ENCODE assay signal across 29 mouse cellular contexts in the genomic region with DNA sequence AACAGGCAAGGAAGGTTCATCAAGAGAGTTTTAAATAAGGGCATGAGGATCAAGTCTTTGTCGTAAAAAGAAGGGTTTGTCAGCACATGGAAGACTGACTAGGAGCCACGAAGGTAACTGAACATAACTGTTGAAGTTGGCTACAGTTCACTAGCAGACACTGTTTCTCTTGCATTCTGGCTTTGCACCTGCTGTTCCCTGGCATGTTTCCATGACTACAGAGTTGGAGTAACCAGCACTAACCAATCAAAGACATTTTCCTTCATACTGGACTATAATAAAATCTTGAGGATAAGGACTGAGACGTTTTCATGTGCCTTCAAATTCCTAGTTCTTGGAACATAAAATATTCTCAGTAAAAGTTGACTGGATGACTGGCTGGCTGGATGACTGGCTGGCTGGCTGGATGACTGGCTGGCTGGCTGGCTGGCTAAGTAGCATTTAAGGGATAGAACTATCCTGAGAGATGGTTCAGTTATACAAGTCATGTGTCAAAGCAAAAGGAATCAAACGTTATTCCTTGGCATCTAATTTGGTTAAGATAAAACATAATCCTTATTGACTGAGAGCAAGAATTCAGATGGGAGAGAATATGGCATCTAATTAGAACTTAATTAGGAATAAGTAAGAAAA. TPM values are rescaled to one million over a fixed set of nuclear protein-coding genes. Genes with fewer than 3 reads are reported as not detected.
A peak's percentile ranks its signal among the peaks of the same experiment; 100 is the strongest.
DNase-seq lines count a peak whose midpoint lies in the region; ATAC-seq and TF ChIP-seq lines count a peak whose summit lies in the region.
"Had no signal": no experiment of that assay in that cellular context is flagged by ENCODE, and none has a peak within 500 bp of the region (broad histone marks: within the 10 kb centered on the region; RNA-seq: fewer than 3 reads in every experiment).

No protein-coding gene starts in this region.

- peak; percentile 75; the same call in 1 of the 2 replicates for ATAC-seq in forebrain, embryonic 14.5 days
- no peak for ATAC-seq in forebrain, embryonic 11.5 days (replicated peaks; ENCODE audit: low FRiP score)
- no peak for ATAC-seq in midbrain, embryonic 14.5 days (ENCODE audit: low FRiP score, low TSS enrichment)
- ATAC-seq in midbrain, embryonic 16.5 days = no peak
- ATAC-seq in forebrain, postnatal 0 days = peak; percentile 80
- ATAC-seq: activated CD4-positive, CD25-positive, alpha-beta regulatory T cell, adult 4 months; intestine, embryonic 16.5 days had no signal

- no peaks in the 10 kb centered on the region for H3K9me3 ChIP-seq in forebrain, embryonic 14.5 days (replicated peaks; ENCODE audit: control insufficient read depth, low read length)
- no peaks in the 10 kb centered on the region for H3K9me3 ChIP-seq in forebrain, embryonic 11.5 days (ENCODE audit: control insufficient read depth, low read length)
- no peaks in the 10 kb centered on the region for H3K9me3 ChIP-seq in midbrain, embryonic 14.5 days (ENCODE audit: control insufficient read depth, low read length)
- no peaks in the 10 kb centered on the region for H3K9me3 ChIP-seq in midbrain, embryonic 16.5 days (replicated peaks; ENCODE audit: control insufficient read depth, low read length, poor library complexity, severe bottlenecking)
- H3K9me3 ChIP-seq in forebrain, postnatal 0 days (ENCODE audit: low read length) = no peaks in the 10 kb centered on the region
- H3K9me3 ChIP-seq: heart, embryonic 15.5 days; hindbrain, embryonic 12.5 days; limb, embryonic 12.5 days; liver, embryonic 15.5 days; neural tube, embryonic 13.5 days had no signal

- WGBS in forebrain, embryonic 14.5 days = 61% methylated on average over 4 of the region's 4 CpGs
- WGBS in forebrain, embryonic 11.5 days = 78% methylated on average over 4 of the region's 4 CpGs
- WGBS in midbrain, embryonic 14.5 days = 63% methylated on average over 4 of the region's 4 CpGs
- 56% methylated on average over 4 of the region's 4 CpGs for WGBS in midbrain, embryonic 16.5 days
- 36% methylated on average over 4 of the region's 4 CpGs for WGBS in forebrain, postnatal 0 days

- no peaks in the 10 kb centered on the region for H3K36me3 ChIP-seq in forebrain, embryonic 14.5 days (ENCODE audit: control insufficient read depth, insufficient read depth, low read length)
- no peaks in the 10 kb centered on the region for H3K36me3 ChIP-seq in forebrain, embryonic 11.5 days (ENCODE audit: control insufficient read depth, insufficient read depth, low read length)
- H3K36me3 ChIP-seq in midbrain, embryonic 14.5 days (ENCODE audit: control insufficient read depth, insufficient read depth, low read length) = no peaks in the 10 kb centered on the region
- H3K36me3 ChIP-seq in midbrain, embryonic 16.5 days (ENCODE audit: control insufficient read depth, insufficient read depth, low read length) = no peaks in the 10 kb centered on the region
- H3K36me3 ChIP-seq in forebrain, postnatal 0 days (ENCODE audit: insufficient read depth) = no peaks in the 10 kb centered on the region
- H3K36me3 ChIP-seq: heart, embryonic 15.5 days; hindbrain, embryonic 12.5 days; limb, embryonic 12.5 days; liver, embryonic 15.5 days; neural tube, embryonic 13.5 days had no signal

- no peak overlapping the region for H3K27ac ChIP-seq in forebrain, embryonic 14.5 days (ENCODE audit: low read depth, low read length)
- H3K27ac ChIP-seq in forebrain, embryonic 11.5 days (ENCODE audit: low read depth, low read length) = no peak overlapping the region
- H3K27ac ChIP-seq in midbrain, embryonic 14.5 days (replicated peaks; ENCODE audit: low read depth, low read length) = no peak overlapping the region
- H3K27ac ChIP-seq in midbrain, embryonic 16.5 days (ENCODE audit: low read length) = no peak overlapping the region
- no peak overlapping the region for H3K27ac ChIP-seq in forebrain, postnatal 0 days (ENCODE audit: low read depth, low read length)
- H3K27ac ChIP-seq: heart, embryonic 15.5 days; hindbrain, embryonic 12.5 days; kidney, postnatal 0 days; limb, embryonic 12.5 days; liver, embryonic 15.5 days; neural tube, embryonic 13.5 days; stomach, postnatal 0 days had no signal

- H3K9ac ChIP-seq in forebrain, embryonic 14.5 days (ENCODE audit: low read length) = no peak overlapping the region
- no peak overlapping the region for H3K9ac ChIP-seq in forebrain, embryonic 11.5 days (ENCODE audit: low read length)
- H3K9ac ChIP-seq in midbrain, embryonic 14.5 days (replicated peaks; ENCODE audit: low read length) = no peak overlapping the region
- H3K9ac ChIP-seq in midbrain, embryonic 16.5 days (ENCODE audit: low read depth, low read length) = no peak overlapping the region
- no peak overlapping the region for H3K9ac ChIP-seq in forebrain, postnatal 0 days
- H3K9ac ChIP-seq: heart, embryonic 15.5 days; hindbrain, embryonic 12.5 days; limb, embryonic 12.5 days; liver, embryonic 15.5 days; lung, embryonic 14.5 days; neural tube, embryonic 13.5 days had no signal

- H3K4me3 ChIP-seq in forebrain, embryonic 14.5 days (ENCODE audit: low read depth, low read length) = no peak overlapping the region
- no peak overlapping the region for H3K4me3 ChIP-seq in forebrain, embryonic 11.5 days (ENCODE audit: low read depth, low read length)
- no peak overlapping the region for H3K4me3 ChIP-seq in midbrain, embryonic 14.5 days (replicated peaks; ENCODE audit: low read depth, low read length)
- H3K4me3 ChIP-seq in midbrain, embryonic 16.5 days (ENCODE audit: low read depth, low read length) = no peak overlapping the region
- H3K4me3 ChIP-seq in forebrain, postnatal 0 days (ENCODE audit: low read depth, low read length) = no peak overlapping the region
- H3K4me3 ChIP-seq: erythroblast, embryonic 14.5 days; heart, embryonic 15.5 days; hindbrain, embryonic 12.5 days; limb, embryonic 12.5 days; liver, embryonic 15.5 days; neural tube, embryonic 13.5 days had no signal

- H3K4me1 ChIP-seq in forebrain, embryonic 14.5 days (ENCODE audit: control insufficient read depth, insufficient read depth, low read length) = no peaks in the 10 kb centered on the region
- H3K4me1 ChIP-seq in forebrain, embryonic 11.5 days (replicated peaks; ENCODE audit: control insufficient read depth, insufficient read depth, low read length) = no peaks in the 10 kb centered on the region
- H3K4me1 ChIP-seq in midbrain, embryonic 14.5 days (ENCODE audit: control insufficient read depth, insufficient read depth, low read length) = no peaks in the 10 kb centered on the region
- H3K4me1 ChIP-seq in midbrain, embryonic 16.5 days (ENCODE audit: control insufficient read depth, insufficient read depth, low read length) = no peaks in the 10 kb centered on the region
- no peaks in the 10 kb centered on the region for H3K4me1 ChIP-seq in forebrain, postnatal 0 days (ENCODE audit: insufficient read depth)
- H3K4me1 ChIP-seq: heart, embryonic 15.5 days; hindbrain, embryonic 12.5 days; liver, embryonic 15.5 days; neural tube, embryonic 13.5 days had no signal

- DNase-seq in forebrain, embryonic 14.5 days (ENCODE audit: low spot score) = peak; percentile 63
- no peak for DNase-seq in forebrain, embryonic 11.5 days (ENCODE audit: low spot score)
- DNase-seq in midbrain, embryonic 14.5 days = peak; percentile 7
- DNase-seq in brain, embryonic 14.5 days (ENCODE audit: low read depth) = peak; percentile 64
- peak; percentile 70 for DNase-seq in forebrain, postnatal 0 days
- DNase-seq in spleen, postnatal 10 days (ENCODE audit: low spot score in 2 of 2) = no peak
- DNase-seq: adrenal gland, adult 2 months; B cell, adult 2 months; gastrocnemius, postnatal 14 days; kidney, adult 8-10 months; kidney, postnatal 4 days; lung, embryonic 14.5 days; lung, postnatal 14 days; right cerebral cortex, postnatal 14 days; thymus, adult 18-20 months; thymus, postnatal 25 days had no signal

- H3K27me3 ChIP-seq in forebrain, embryonic 14.5 days (replicated peaks; ENCODE audit: control insufficient read depth, insufficient read depth, low read length) = no peaks in the 10 kb centered on the region
- no peaks in the 10 kb centered on the region for H3K27me3 ChIP-seq in forebrain, embryonic 11.5 days (ENCODE audit: control insufficient read depth, insufficient read depth, low read length)
- H3K27me3 ChIP-seq in midbrain, embryonic 14.5 days (ENCODE audit: control insufficient read depth, insufficient read depth, low read length) = no peaks in the 10 kb centered on the region
- no peaks in the 10 kb centered on the region for H3K27me3 ChIP-seq in midbrain, embryonic 16.5 days (ENCODE audit: control insufficient read depth, insufficient read depth, low read depth, low read length)
- no peaks in the 10 kb centered on the region for H3K27me3 ChIP-seq in forebrain, postnatal 0 days (ENCODE audit: insufficient read depth, low read length)
- H3K27me3 ChIP-seq: heart, embryonic 15.5 days; hindbrain, embryonic 12.5 days; liver, embryonic 15.5 days; neural tube, embryonic 13.5 days had no signal

- TF ChIP-seq CTCF in brain, embryonic 14.5 days (IDR thresholded peaks at IDR 0.05; ENCODE audit: borderline replicate concordance, extremely low read depth, insufficient read depth, insufficient read length) = no peak
- no peak for TF ChIP-seq CTCF in forebrain, postnatal 0 days (IDR thresholded peaks at IDR 0.05; ENCODE audit: low read depth)

- TF ChIP-seq POLR2A in brain, embryonic 14.5 days (IDR thresholded peaks at IDR 0.05; ENCODE audit: borderline replicate concordance, extremely low read depth, insufficient read depth, insufficient read length, poor library complexity, severe bottlenecking) = no peak

- no peak overlapping the region for H3K4me2 ChIP-seq in forebrain, embryonic 14.5 days (ENCODE audit: low read length)
- H3K4me2 ChIP-seq in forebrain, embryonic 11.5 days (ENCODE audit: low read depth, low read length, severe bottlenecking) = no peak overlapping the region
- no peak overlapping the region for H3K4me2 ChIP-seq in midbrain, embryonic 14.5 days (ENCODE audit: low read length)
- no peak overlapping the region for H3K4me2 ChIP-seq in midbrain, embryonic 16.5 days (ENCODE audit: low read length)
- H3K4me2 ChIP-seq in forebrain, postnatal 0 days (ENCODE audit: low read depth) = no peak overlapping the region
- H3K4me2 ChIP-seq: heart, embryonic 15.5 days; hindbrain, embryonic 12.5 days; limb, embryonic 12.5 days; liver, embryonic 15.5 days; lung, embryonic 14.5 days; neural tube, embryonic 13.5 days had no signal

RNA-seq across cellular contexts. Expression of a gene that starts 26.4 kb away (rescaled TPM):
- 1.1 and 2.3 TPM in 2 replicates for polyA plus RNA-seq in forebrain, embryonic 14.5 days (2014; fragmentation: Nextera tagmentation; extraction: Ambion mirVana)
- polyA plus RNA-seq in forebrain, embryonic 11.5 days (2014; fragmentation: Nextera tagmentation; extraction: Ambion mirVana) = 0.88 and 0.97 TPM in 2 replicates
- polyA plus RNA-seq in midbrain, embryonic 14.5 days (2014; fragmentation: Nextera tagmentation; extraction: Ambion mirVana) = 0.62 and 1.00 TPM in 2 replicates
- 0.98 and 1.0 TPM in 2 replicates for polyA plus RNA-seq in midbrain, embryonic 16.5 days (2015; fragmentation: Nextera tagmentation; extraction: Ambion mirVana)
- polyA plus RNA-seq in brain, embryonic 14.5 days (2012; rRNA removed) = 0.57 and 0.72 TPM in 2 replicates
- total RNA-seq in forebrain, postnatal 0 days (2014; rRNA removed) = 1.9 and 2.0 TPM in 2 replicates
- polyA plus RNA-seq in forebrain, postnatal 0 days (2015; fragmentation: Nextera tagmentation; extraction: Ambion mirVana) = 1.0 and 1.1 TPM in 2 replicates
- total RNA-seq: adrenal gland, adult 2 months; granulocyte monocyte progenitor cell, adult 5-6 weeks; liver, adult 2 months had no signal
- polyA plus RNA-seq: activated CD4-positive, CD25-positive, alpha-beta regulatory T cell, adult 4 months; adrenal gland, adult 2 months; erythroblast, embryonic 14.5 days; intestine, embryonic 16.5 days; liver, adult 2 months; neural tube, embryonic 13.5 days; stomach, postnatal 0 days had no signal

RNA-seq across cellular contexts. Expression of a gene that starts 27.9 kb away (rescaled TPM):
- polyA plus RNA-seq in forebrain, embryonic 14.5 days (2014; fragmentation: Nextera tagmentation; extraction: Ambion mirVana) = 104 and 120 TPM in 2 replicates
- polyA plus RNA-seq in forebrain, embryonic 11.5 days (2014; fragmentation: Nextera tagmentation; extraction: Ambion mirVana) = 45.1 and 49.1 TPM in 2 replicates
- 140 and 146 TPM in 2 replicates for polyA plus RNA-seq in midbrain, embryonic 14.5 days (2014; fragmentation: Nextera tagmentation; extraction: Ambion mirVana)
- polyA plus RNA-seq in midbrain, embryonic 16.5 days (2015; fragmentation: Nextera tagmentation; extraction: Ambion mirVana) = 147 and 155 TPM in 2 replicates
- 63.0 and 96.7 TPM in 2 replicates for polyA plus RNA-seq in brain, embryonic 14.5 days (2012; rRNA removed)
- total RNA-seq in forebrain, postnatal 0 days (2014; rRNA removed) = 193 and 205 TPM in 2 replicates
- polyA plus RNA-seq in forebrain, postnatal 0 days (2015; fragmentation: Nextera tagmentation; extraction: Ambion mirVana) = 127 and 144 TPM in 2 replicates

Comparison
In these comparisons a context has a peak if more than half of its experiments do, and no peak if none do; other contexts are left out.
1. ATAC-seq: peak in forebrain, embryonic 14.5 days (single experiment) and forebrain, postnatal 0 days (single experiment); none in forebrain, embryonic 11.5 days (single experiment), midbrain, embryonic 14.5 days (single experiment) and midbrain, embryonic 16.5 days (single experiment).
2. DNase-seq: peak in forebrain, embryonic 14.5 days (single experiment), midbrain, embryonic 14.5 days (single experiment), brain, embryonic 14.5 days (single experiment) and forebrain, postnatal 0 days (single experiment); none in forebrain, embryonic 11.5 days (single experiment) and spleen, postnatal 10 days (0 of 2).